Mouse (Mus musculus): ENCODE data around the gene Btla. TPM values are rescaled to one million over a fixed set of nuclear protein-coding genes. Genes with fewer than 3 reads are reported as not detected.

Gene Btla
- 0.62 and 0.87 TPM in 2 replicates for polyA plus RNA-seq (2015; fragmentation: Nextera tagmentation; extraction: Ambion mirVana)

DNA sequence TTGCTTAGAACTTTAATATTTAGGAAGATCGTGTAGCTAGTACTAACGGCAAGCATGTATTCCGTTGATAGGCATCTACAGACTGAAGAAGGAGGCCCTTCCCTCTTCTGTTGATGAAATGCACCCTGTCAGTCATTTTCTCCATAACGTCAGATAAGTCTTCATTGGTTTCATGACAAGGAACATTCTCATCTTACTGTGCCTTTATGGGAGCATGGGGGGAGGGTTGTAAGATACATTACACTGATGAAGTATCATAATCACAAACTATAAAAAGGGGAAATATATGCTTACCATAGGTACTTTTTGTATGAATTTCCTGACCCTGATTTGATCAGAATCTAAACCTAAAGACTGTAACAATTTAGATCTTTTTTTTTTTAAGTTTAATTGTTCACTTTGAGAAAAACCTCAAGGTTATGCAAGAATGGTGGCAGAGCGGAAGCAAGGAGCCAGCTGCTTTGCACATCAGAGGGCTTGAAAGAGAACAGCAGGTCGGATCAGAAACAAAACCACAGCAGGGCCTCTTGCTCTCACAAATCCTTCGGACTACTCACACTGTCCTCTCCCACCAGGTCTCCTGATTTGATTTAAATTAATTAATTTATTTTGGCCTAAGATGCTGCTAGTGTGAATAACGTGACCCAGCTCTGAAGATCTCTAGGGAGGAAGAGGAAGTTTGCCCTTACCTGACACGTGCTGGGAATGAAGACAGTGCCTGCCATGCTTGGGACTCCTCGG, at the start of gene Btla:
Gene Btla (plus strand): TSS at position 668 of the 741 bp plus-strand sequence.
- WGBS (ENCODE audit: insufficient replicate concordance), result 30% methylated on average over 10 of the region's 10 CpGs

DNA sequence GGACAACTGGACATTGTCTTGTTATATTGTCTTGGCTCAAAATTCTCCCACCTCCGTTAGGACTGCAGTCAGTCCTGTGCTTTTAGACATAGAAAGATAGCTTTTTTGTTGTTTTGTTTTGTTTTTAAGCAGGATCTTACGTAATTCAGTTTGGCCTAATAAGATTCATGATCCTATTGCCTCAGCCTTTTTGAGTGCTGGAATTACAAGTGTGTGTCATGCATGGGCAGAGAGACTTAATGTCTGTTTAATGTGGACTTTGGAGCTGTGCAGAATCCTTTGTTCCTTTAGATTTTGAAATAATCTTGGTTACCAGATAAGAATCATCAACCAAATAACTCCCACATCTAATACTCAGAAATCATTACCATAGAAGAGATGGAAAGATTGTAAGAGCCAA, 45.6 kb upstream of the Btla start:
- Histone ChIP-seq H3K4me2 (ENCODE audit: low read depth, low read length) (no peak overlapping the region), H3K27me3 (ENCODE audit: insufficient read depth, low read length) (no peaks in the 10 kb centered on the region), H3K36me3 (replicated peaks; ENCODE audit: insufficient read depth, low read length) (peaks cover 28% of the 10 kb centered on the region), H3K9ac (replicated peaks) (no peak overlapping the region), H3K9me3 (ENCODE audit: low read length) (no peaks in the 10 kb centered on the region), H3K27ac (ENCODE audit: low read depth) (no peak overlapping the region), H3K4me3 (ENCODE audit: low read depth, low read length) (no peak overlapping the region), H3K4me1 (ENCODE audit: insufficient read depth) (no peaks in the 10 kb centered on the region)
- ATAC-seq (no peak), DNase-seq (no peak)
- 86% methylated on average over 2 of the region's 2 CpGs for WGBS (ENCODE audit: insufficient replicate concordance)
- no peak for TF ChIP-seq EP300 (IDR thresholded peaks at IDR 0.05; ENCODE audit: low read depth)
- no peak for TF ChIP-seq CTCF (IDR thresholded peaks at IDR 0.05; ENCODE audit: low read depth)

More for the DNA sequence above, at the start of gene Btla:
- Histone ChIP-seq H3K9ac (replicated peaks) (no peak within 1 kb of the TSS), H3K36me3 (replicated peaks; ENCODE audit: insufficient read depth, low read length) (no peaks in the 10 kb centered on the region), H3K27ac (ENCODE audit: low read depth) (no peak within 1 kb of the TSS), H3K9me3 (ENCODE audit: low read length) (no peaks in the 10 kb centered on the region), H3K4me1 (ENCODE audit: insufficient read depth) (no peaks in the 10 kb centered on the region), H3K4me2 (ENCODE audit: low read depth, low read length) (peak within 1 kb of the TSS; percentile 40), H3K4me3 (ENCODE audit: low read depth, low read length) (no peak within 1 kb of the TSS), H3K27me3 (ENCODE audit: insufficient read depth, low read length) (no peaks in the 10 kb centered on the region)
- ATAC-seq (no peak), DNase-seq (peak; percentile 16)
- TF ChIP-seq CTCF (IDR thresholded peaks at IDR 0.05; ENCODE audit: low read depth), result no peak
- TF ChIP-seq EP300 (IDR thresholded peaks at IDR 0.05; ENCODE audit: low read depth), result no peak

DNA sequence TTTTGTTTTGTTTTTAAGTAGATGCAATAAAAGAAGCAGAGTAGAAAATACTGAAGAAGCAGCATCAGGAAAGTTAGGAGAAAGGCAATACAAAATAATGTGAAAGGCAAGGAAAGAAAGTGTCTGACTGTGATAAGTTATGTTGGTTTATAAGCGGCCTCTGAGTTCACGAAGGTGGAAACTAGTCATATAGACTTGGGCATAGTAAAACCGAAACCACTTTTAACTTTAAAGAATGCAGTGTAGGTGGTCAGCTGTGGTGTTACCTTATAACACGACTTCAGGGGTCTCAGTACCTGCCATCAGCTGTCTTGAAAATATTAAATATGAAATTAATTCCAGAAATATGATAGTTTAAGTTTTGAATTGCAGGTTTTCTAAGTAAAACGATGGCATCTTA, 42.3 kb upstream of the Btla start:
- Histone ChIP-seq H3K9me3 (ENCODE audit: low read length) (no peaks in the 10 kb centered on the region), H3K9ac (replicated peaks) (no peak overlapping the region), H3K4me2 (ENCODE audit: low read depth, low read length) (no peak overlapping the region), H3K27me3 (ENCODE audit: insufficient read depth, low read length) (no peaks in the 10 kb centered on the region), H3K27ac (ENCODE audit: low read depth) (no peak overlapping the region), H3K36me3 (replicated peaks; ENCODE audit: insufficient read depth, low read length) (peaks cover 29% of the 10 kb centered on the region), H3K4me3 (ENCODE audit: low read depth, low read length) (no peak overlapping the region), H3K4me1 (ENCODE audit: insufficient read depth) (no peaks in the 10 kb centered on the region)
- TF ChIP-seq EP300 (IDR thresholded peaks at IDR 0.05; ENCODE audit: low read depth) (no peak), CTCF (IDR thresholded peaks at IDR 0.05; ENCODE audit: low read depth) (no peak)
- 82% methylated on average over 5 of the region's 5 CpGs for WGBS (ENCODE audit: insufficient replicate concordance)
- DNase-seq (no peak), ATAC-seq (no peak)

DNA sequence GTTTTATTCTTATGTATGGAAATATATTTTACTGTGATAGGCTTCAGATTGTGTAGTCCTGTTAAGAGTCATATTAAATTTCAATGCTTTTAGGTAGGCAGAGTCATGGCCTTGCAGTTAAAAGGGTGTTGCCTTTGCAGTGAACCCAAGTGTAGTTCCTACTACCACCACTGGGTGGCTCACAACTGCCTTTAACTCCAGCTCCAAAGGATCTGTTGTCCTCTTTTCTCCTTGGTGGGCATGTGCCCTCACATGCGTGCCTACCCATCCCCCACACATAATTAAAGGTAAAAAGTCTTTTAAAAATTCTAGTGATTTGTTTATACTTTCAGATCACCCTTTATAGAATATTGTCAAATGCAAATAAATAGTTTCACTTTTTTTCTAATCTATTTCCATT, 31.5 kb upstream of the Btla start:
- TF ChIP-seq EP300 (IDR thresholded peaks at IDR 0.05; ENCODE audit: low read depth) (no peak), CTCF (IDR thresholded peaks at IDR 0.05; ENCODE audit: low read depth) (peak; percentile 89)
- Histone ChIP-seq H3K4me1 (ENCODE audit: insufficient read depth) (no peaks in the 10 kb centered on the region), H3K9me3 (ENCODE audit: low read length) (no peaks in the 10 kb centered on the region), H3K27me3 (ENCODE audit: insufficient read depth, low read length) (no peaks in the 10 kb centered on the region), H3K36me3 (replicated peaks; ENCODE audit: insufficient read depth, low read length) (peaks cover 20% of the 10 kb centered on the region), H3K4me3 (ENCODE audit: low read depth, low read length) (no peak overlapping the region), H3K9ac (replicated peaks) (no peak overlapping the region), H3K27ac (ENCODE audit: low read depth) (no peak overlapping the region), H3K4me2 (ENCODE audit: low read depth, low read length) (no peak overlapping the region)
- ATAC-seq (no peak), DNase-seq (peak; percentile 76)
- 0% methylated on average over 1 of the region's 1 CpGs for WGBS (ENCODE audit: insufficient replicate concordance)

DNA sequence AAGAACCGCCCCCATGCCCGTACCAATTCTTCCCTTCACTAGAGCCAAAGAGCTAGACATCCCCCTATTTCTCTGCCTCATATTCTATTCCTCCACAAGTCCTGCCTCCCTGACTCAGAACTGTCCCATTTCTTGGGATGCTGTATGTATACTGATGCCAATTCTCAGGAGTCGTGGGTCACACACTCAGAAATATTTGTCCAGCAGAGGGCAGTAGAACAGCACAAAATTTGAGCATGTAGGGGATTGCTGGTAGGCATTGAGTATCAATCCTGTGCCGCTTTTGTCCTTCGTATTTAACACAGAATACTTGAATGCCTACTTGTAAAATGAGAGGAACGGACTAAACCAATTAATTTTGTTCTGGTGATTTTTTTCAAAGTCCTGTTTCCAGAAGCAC, 27.3 kb upstream of the Btla start:
- H3K4me3 ChIP-seq (ENCODE audit: low read depth, low read length), result no peak overlapping the region
- DNase-seq (peak; percentile 61), ATAC-seq (no peak)
- no peak for TF ChIP-seq EP300 (IDR thresholded peaks at IDR 0.05; ENCODE audit: low read depth)
- TF ChIP-seq CTCF (IDR thresholded peaks at IDR 0.05; ENCODE audit: low read depth), result peak; percentile 88
- no peaks in the 10 kb centered on the region for H3K36me3 ChIP-seq (replicated peaks; ENCODE audit: insufficient read depth, low read length)
- H3K4me1 ChIP-seq (ENCODE audit: insufficient read depth), result no peaks in the 10 kb centered on the region
- no peak overlapping the region for H3K9ac ChIP-seq (replicated peaks)
- no peak overlapping the region for H3K27ac ChIP-seq (ENCODE audit: low read depth)
- WGBS (ENCODE audit: insufficient replicate concordance), result 34% methylated on average over 6 of the region's 6 CpGs
- H3K27me3 ChIP-seq (ENCODE audit: insufficient read depth, low read length), result no peaks in the 10 kb centered on the region
- H3K4me2 ChIP-seq (ENCODE audit: low read depth, low read length), result no peak overlapping the region
- no peaks in the 10 kb centered on the region for H3K9me3 ChIP-seq (ENCODE audit: low read length)

DNA sequence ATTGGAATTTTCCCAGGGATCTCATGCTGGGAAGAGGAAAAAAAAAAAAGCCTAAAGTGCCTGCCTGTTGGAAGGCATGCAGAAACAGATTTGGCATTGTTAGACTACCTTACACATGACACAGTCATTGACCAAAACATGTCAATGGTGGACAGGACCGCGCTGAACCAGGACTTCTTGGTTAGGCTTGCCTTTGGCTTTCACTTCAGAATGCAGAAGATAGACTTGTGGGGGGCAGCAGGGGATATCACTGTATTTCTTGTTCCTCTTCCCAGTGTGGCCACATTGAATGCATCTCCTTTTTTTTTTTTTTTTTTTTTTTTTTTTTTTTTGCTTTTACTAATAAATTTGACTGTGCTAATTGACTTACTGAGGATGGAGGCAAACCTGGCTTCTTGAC, 22.7 kb upstream of the Btla start:
- Histone ChIP-seq H3K9ac (replicated peaks) (no peak overlapping the region), H3K9me3 (ENCODE audit: low read length) (no peaks in the 10 kb centered on the region), H3K4me2 (ENCODE audit: low read depth, low read length) (no peak overlapping the region), H3K4me3 (ENCODE audit: low read depth, low read length) (no peak overlapping the region), H3K27me3 (ENCODE audit: insufficient read depth, low read length) (no peaks in the 10 kb centered on the region), H3K27ac (ENCODE audit: low read depth) (no peak overlapping the region), H3K36me3 (replicated peaks; ENCODE audit: insufficient read depth, low read length) (no peaks in the 10 kb centered on the region), H3K4me1 (ENCODE audit: insufficient read depth) (no peaks in the 10 kb centered on the region)
- ATAC-seq, result no peak
- TF ChIP-seq CTCF (IDR thresholded peaks at IDR 0.05; ENCODE audit: low read depth), result no peak
- TF ChIP-seq EP300 (IDR thresholded peaks at IDR 0.05; ENCODE audit: low read depth), result no peak
- WGBS (ENCODE audit: insufficient replicate concordance), result 80% methylated on average over 2 of the region's 2 CpGs
- no peak for DNase-seq

Data from liver, postnatal 0 days (tissue).